Mouse (Mus musculus): Measurements from ENCODE around the gene Cln5.

Gene Cln5

GRCm38 (mm10) chr14:103078006-103078912 is 8.2 kb downstream of the Cln5 start:
- DNase-seq = peak; percentile 37

- DNase-seq = no peak
These were observed 9.4 kb downstream of the Cln5 start for GRCm38 (mm10) chr14:103079209-103079977.

- no peak for DNase-seq
These were observed 16.0 kb downstream of the Cln5 start for GRCm38 (mm10) chr14:103085840-103086533.

GRCm38 (mm10) chr14:103086671-103087324 is 16.8 kb downstream of the Cln5 start:
- DNase-seq = peak; percentile 54

- DNase-seq = no peak
These were observed 17.8 kb downstream of the Cln5 start for GRCm38 (mm10) chr14:103087846-103088245.

- peak; percentile 88 for DNase-seq
These were observed 18.6 kb downstream of the Cln5 start for GRCm38 (mm10) chr14:103088624-103089023.

- DNase-seq = no peak
These were observed 23.2 kb downstream of the Cln5 start for GRCm38 (mm10) chr14:103093236-103093635.

GRCm38 (mm10) chr14:103093670-103094069 is 23.7 kb downstream of the Cln5 start:
- DNase-seq = no peak

GRCm38 (mm10) chr14:103095036-103095435 is 25.0 kb downstream of the Cln5 start:
- no peak for DNase-seq

GRCm38 (mm10) chr14:103095826-103096225 is 25.8 kb downstream of the Cln5 start:
- DNase-seq = no peak

- peak; percentile 76 for DNase-seq
These were observed 26.6 kb downstream of the Cln5 start for GRCm38 (mm10) chr14:103096621-103097020.

- DNase-seq = no peak
These were observed 28.2 kb downstream of the Cln5 start for GRCm38 (mm10) chr14:103098213-103098586.

- DNase-seq = peak; percentile 93
These were observed 28.7 kb downstream of the Cln5 start for GRCm38 (mm10) chr14:103098587-103099235.

- DNase-seq = peak; percentile 97
These were observed 29.4 kb downstream of the Cln5 start, which contains the start of gene Fbxl3 for GRCm38 (mm10) chr14:103099238-103099933. TSS of gene Fbxl3 (minus strand) at chr14:103099566.

- peak; percentile 22 for DNase-seq
These were observed 30.3 kb downstream of the Cln5 start for GRCm38 (mm10) chr14:103100296-103100695.

- DNase-seq = no peak
These were observed 31.2 kb downstream of the Cln5 start for GRCm38 (mm10) chr14:103101171-103101570.

- DNase-seq = peak; percentile 54
These were observed 32.2 kb downstream of the Cln5 start for GRCm38 (mm10) chr14:103102246-103102645.

GRCm38 (mm10) chr14:103102731-103103335 is 32.8 kb downstream of the Cln5 start:
- DNase-seq = no peak

GRCm38 (mm10) chr14:103106301-103106700 is 36.3 kb downstream of the Cln5 start:
- no peak for DNase-seq

GRCm38 (mm10) chr14:103109971-103110370 is 40.0 kb downstream of the Cln5 start:
- DNase-seq = no peak

Measured in lung, postnatal 36 days (tissue).